Mouse (Mus musculus): ENCODE results near the gene Irgq.
"Not testable (repeated sequence)": the region's sequence is repeated elsewhere in the genome, so short reads cannot be mapped to it uniquely, and the experiment has no call there.

Irgq gene

DNA sequence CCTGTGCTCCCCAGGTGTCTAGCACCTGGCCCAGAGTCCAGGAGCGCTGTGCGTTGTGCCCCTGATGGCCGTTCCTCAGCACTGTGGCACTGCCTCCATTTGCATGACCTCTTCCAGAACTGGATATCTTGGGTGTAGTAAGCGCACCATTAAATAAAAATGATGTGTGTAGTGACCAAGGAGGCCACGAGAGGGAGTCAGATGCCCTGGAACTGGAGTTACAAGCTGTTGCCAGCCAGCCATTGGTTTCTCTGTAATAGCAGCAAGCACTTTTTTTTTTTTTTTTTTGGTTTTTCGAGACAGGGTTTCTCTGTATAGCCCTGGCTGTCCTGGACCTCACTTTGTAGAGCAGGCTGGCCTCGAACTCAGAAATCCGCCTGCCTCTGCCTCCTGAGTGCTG lies 14.2 kb upstream of the Irgq start:
- DNase-seq = peak; percentile 64 to 76

DNA sequence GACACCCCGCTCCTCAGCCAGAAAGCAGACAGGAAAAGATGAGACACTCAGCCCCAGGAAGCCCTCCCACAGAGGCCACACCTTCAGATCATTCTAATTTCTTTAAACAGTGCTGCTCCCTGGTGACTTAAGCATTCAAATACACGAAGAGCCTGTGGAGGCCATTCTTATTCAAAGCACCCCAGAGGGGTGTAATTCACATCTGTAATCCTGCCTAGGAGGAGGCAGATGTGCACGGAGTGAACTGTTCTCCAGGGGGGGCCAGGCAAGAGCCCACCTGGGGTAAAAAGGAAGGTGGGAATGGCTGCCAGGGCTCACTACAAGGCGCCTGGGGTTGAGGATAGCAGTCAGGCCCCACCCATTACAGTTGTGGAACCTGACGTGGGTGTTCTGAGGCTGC lies 13.4 kb upstream of the Irgq start:
- DNase-seq = no peak

DNA sequence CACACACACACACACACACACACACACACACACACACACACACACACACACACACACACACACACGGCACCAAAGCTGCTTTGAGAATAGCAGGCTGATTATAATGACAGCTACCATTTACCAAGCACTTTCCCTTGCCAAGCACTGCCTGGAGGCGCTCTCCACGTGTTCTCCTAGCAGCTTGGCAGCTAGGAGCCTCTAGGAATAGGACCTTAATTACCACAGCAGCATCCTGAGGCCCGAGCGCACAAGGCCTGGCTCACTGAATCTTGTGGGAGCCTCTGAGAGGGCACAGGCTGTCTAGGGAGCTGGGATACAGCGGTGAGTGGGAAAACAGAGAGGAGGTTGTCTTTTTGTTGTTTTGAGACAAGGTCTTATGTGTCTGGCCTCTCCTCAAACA lies 12.8 kb upstream of the Irgq start:
- peak in 1 of 2 experiments; percentile 52 for DNase-seq

DNA sequence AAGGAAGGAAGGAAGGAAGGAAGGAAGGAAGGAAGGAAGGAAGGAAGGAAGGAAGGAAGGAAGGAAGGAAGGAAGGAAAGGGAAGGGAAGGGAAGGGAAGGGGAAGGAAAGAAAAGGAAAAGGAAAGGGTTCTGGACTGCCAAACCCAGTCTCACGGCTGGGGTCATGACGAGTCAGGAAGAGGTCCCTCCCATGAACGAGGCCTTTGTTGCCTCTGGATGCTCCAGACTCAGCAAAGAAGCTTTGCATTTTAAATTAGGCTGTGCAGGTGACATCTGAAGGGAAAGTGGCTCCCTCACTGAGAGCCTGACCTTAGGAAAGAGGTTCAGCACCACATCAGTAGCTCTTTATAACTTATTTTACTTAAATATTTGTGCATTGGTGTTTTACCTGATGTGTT lies 11.4 kb upstream of the Irgq start:
- DNase-seq = no peak

DNA sequence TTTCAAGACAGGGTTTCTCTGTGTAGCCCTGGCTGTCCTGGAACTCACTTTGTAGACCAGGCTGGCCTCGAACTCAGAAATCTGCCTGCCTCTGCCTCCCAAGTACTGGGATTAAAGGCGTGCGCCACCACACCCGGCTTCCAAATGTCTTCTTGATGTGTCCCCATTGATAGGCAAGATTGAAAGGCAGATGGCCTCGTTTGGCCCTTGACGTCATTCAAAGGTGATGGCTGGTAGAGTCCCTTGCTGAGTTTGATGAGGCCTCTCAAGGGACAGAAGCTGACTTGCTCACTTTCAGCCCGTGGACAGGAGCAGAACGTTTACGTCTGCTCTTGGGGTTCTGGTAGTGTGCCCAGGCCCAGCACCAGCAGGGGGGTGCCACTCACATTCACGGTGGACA lies 10.4 kb upstream of the Irgq start:
- not testable (repeated sequence) for DNase-seq

DNA sequence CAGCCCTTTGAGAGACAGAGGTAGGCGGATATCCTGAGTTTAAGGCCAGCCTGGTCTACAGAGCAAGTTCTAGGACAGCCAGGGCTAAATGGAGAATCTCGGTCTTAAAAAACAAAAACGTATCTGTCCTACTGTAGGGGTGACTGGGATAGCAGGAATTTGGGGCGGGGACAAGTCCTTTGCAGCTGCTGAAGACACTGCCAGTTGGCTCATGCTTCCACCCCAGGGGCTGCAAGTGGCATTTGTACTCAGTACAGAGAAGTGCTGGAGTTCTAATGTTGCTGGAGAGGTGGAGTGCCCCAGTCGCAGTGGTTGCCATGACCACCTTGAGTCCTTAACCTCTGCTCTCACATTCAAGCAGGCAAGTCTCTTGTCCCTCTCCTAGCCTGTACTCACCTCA lies 7.7 kb upstream of the Irgq start:
- no peak for DNase-seq

DNA sequence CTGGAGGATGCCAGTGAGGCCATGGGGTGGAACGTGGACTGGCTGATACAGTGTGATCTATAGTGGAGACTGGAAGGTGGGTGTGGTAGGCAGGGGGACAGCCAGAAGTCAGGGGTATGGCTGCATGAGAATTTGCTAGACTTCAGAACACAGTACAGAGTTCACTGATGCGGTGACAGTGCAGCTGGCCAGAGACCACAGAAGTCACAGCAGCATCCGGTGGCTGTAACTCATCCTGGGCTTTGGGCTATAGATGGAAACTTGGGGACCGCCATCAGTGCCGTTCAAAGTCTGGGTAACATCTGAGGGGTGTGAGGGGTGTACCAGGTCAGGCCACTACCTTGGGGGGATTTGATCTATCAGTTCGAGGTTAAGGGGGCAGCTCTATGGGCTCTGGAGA lies 6.8 kb upstream of the Irgq start:
- DNase-seq = no peak

DNA sequence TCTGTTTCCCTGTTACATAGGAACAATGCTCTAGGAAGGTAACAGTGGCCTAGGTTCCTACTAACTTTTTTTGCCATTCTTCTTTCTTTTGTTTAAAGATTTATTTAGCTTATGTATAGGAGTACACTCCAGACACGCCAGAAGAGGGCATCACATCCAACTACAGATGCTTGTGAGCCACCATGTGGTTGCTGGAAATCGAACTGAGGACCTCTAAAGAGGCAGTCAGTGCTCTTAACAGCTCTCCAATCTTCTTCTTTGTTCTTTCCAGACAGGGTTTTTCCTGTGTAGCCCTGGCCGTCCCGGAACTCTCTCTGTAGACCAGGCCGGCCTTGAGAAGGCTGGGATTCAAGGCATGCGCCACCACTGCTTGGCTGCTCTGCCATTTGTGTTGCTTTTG lies 5.5 kb upstream of the Irgq start:
- no peak for DNase-seq

DNA sequence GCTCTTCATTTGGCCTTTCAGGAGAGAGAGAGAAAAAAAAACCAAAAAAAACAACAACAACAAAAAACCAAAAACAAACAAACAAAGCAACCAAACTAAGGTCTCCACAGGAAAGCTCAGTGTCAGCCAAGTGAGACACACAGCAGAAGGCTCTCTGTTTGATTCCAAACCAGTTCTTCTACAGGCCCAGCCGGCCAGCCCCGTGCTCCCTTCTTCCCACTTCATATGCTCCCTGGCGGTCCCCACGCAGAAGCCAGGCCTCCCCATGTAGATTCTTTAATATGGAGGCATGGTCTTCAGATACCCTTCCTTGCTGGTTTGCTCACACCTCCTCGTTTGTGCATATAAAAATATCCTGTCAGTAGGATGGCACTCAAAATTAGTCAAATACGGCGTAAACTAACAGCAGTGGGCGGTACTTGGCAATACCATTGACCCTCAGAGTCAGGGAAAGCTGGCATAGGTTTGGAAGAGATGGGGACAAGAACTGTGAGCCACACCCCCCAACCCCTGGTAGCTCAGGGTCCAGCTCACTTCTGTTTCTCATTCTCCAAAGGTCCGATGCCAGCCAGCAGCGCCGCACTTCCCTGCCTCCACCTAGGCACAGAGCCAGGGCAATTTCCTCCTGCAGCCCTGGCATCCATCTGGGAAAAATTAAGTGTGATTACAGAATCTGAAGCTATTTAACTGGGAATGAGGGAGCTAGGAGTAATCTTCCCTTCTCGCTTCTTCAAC lies 4.6 kb upstream of the Irgq start:
- DNase-seq = peak; percentile 84 to 87

DNA sequence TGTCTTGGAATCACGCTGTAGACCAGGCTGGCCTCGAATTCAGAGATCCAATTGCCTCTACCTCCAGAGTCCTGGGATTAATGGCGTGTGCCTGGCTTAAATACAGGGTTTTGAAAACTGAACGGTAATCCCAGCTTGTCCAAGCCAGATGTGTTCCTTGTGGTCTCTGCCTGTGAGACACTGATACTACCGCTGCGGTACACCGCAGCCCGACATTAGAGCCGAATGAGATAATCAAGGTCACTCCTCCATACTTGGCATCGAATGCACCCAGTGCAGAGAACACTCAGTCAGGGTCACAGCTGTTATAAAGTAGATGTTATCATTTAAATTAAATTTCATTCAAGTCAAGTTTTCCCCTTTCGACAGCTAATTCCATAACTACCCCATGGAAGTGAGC lies 1.6 kb upstream of the Irgq start:
- DNase-seq = no peak

DNA sequence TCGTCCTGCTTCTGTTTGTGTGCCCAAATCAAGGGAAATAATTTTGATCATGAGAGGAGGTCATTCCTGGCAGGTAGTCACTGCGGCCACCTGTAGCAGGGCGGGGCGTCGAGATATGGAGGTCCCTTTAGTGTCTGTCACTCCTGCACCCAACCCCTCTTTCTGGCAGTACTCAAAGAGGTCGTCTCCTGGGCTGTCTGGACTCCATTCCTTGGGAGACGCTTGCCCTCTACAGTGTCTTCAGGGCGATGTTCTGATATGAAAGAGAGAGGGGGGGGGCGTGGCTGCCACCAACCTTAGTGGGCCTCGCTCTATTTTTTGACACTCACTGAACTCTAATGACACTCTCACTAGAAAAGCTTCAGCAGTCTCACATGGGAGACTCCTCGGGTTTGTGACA lies 909 bp upstream of the Irgq start:
- peak; percentile 40 to 47 for DNase-seq

DNA sequence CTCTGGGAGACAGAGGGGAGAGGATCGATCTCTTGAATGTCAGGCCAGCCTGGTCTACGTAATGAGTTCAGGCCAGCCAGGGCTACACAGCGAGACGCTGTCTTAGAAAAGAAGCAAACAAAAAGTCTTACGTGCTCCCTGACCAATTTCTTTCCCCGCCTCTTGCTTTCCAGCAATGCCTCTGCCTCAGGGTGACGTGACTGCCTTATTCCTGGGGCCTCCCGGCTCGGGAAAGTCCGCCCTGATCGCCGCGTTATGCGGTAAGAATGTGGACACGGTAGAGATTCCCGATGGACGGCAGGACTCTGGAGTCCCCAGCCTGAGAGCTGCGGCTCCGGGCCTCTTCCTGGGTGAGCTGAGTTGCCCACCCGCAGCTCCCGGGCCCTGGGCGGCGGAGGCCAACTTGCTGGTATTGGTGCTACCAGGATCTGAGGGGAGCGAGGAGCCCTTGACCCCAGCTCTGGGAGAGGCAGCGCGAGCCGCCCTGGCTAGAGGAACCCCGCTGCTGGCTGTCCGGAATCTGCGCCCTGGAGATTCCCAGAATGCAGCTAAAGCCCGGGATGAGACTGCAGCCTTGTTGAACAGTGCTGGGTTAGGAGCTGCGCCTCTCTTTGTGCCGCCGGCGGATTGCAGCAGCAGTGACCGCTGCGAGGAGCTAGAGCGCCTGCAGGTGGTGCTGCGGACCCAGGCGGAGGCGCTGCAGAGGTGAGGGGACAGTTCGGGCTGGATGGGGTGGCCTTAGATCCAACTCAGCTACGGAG lies 902 bp downstream of the Irgq start:
- peak; percentile 87 to 90 for DNase-seq

DNA sequence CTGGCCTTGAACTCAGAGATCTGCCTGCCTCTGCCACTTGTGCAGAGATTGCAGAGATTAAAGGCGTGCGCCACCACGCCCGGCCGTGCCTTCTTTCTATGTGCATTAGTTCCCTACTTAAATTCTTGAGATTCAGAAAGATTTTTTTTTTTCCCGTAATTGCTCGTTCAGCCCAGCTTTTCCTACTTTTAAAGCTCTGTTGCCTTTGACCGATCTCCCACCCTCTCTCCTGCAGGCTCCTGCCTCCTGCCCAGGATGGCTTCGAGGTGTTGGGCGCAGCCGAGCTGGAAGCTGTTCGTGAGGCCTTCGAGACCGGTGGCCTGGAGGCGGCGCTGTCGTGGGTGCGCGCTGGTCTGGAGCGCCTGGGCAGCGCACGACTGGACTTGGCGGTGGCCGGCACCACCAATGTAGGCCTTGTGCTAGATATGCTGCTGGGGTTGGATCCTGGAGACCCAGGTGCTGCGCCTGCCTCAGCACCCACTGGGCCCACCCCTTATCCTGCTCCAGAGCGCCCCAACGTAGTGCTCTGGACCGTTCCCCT lies 2.6 kb downstream of the Irgq start:
- peak in 1 of 2 experiments; percentile 38 for DNase-seq

DNA sequence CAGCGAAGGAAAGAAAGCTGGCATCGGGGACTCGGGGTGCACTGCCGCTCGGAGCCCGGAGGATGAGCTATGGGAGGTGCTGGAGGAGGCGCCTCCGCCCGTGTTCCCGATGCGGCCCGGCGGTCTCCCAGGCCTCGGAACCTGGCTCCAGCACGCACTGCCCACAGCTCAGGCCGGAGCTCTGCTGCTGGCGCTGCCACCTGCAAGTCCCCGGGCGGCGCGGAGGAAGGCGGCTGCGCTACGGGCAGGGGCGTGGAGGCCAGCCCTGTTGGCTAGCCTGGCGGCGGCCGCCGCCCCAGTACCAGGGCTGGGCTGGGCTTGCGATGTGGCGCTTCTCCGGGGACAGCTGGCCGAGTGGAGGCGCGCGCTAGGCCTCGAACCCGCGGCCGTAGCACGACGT lies 3.3 kb downstream of the Irgq start:
- DNase-seq = peak in 1 of 2 experiments; percentile 35

DNA sequence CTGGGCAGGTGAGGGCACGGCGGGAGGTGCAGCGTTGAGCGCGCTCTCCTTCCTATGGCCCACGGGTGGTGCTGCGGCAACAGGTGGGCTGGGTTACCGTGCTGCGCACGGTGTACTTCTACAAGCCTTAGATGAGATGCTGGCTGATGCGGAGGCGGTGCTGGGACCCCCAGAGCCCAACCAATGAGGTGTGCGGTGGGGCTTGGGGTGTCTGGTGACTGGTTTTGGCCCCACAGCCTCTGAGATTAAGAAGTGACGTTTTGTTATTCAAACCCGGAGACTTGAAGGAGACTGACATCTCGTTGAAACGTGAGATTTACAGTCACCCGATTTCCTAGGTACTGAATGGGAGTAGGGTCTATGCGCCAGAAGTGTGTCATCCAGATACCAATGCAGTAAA lies 3.8 kb downstream of the Irgq start:
- peak in 1 of 2 experiments; percentile 37 for DNase-seq

DNA sequence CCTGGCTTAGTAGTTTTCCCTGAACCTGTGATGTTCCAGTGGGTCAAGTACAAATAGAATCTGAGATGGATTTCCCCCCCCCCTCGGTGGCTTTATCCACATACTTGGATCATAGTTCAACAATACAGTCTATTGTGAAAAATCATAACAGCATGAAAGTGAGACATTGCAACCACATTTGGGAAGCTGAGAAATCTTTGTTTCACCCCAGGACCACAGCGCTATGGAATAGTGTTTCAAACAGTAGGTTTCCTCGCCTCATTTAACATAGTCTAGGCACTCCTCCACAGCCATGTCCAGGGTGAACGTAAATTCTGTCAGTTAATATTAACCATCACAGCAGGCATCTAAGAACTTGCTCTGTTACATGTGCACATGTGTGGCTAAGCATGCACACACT lies 6.6 kb downstream of the Irgq start:
- DNase-seq = no peak

DNA sequence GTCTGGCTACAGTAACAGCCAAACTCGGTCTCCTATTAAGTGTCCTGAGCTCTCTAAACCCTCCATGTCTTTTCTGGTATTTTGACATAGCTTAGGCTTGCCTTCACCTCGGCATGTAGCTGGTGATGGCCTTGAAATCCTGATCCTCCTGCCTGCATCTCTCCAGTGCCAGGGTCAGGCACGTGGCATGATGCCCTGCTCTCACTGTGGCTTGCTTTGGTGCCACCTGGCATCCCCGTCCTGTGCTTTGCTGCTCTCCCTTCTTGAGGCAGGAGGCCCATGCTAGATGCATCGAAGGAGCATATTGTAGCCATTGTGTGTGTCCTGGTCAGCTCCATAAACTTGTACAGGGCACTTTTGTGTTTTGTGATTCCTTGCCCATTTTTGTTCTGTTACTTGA lies 7.1 kb downstream of the Irgq start:
- peak; percentile 86 to 87 for DNase-seq

DNA sequence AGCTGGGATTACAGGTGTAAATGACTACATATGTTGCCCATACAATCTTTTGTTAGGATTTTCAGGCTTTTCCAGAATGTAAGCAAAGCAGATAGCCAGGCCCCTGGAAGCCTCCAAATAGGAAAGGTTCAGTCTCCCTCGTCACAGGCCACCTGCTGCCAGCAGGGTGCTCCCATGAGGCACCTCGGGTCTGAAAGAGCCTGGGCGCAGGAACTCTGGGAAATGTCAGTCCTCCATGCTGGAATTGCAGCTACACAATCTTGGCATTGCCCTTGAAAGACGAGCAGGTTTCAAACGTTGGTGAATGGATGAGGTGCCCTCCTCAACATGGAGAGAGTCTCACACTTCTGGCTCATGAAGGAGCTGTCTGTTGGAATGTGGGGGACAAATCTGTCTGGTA lies 7.7 kb downstream of the Irgq start:
- DNase-seq = peak in 1 of 2 experiments; percentile 53

DNA sequence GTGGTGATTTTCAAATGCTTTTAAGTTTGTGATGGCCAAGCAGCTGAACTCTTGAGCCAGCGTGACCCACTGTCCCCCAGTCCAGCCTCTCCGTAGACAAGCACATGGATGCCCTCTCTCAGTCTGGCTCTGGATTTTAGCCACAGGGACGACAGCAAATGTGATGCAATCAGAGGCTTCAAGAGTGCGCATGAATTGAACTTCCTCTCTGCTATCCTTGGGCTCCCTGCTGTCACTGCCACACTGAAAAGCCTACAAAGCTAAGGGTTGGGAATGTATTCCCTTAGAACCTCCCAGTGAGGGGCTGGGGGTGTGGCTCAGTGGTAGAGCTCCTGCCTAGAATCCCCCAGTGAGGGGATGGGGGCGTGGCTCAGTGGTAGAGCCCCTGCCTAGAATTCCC lies 8.2 kb downstream of the Irgq start:
- DNase-seq = no peak

DNA sequence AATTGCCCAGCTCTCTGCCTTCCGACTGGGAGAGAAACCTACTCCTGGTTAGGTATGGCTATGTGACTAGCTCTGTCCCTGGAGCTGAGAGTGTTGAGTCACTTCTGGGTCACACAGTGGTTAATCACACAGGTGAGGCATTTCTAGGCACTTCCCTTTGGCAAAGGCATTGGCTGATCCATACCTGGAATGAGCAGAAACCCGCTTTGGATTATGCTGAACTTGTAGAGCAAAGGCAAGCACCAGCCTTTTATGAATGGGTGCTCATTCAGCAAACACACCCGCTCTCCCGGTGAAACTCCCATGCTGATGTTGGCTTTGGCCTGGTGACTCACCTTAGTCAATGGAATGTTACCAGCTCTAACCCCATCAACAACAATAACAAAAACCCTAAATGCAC lies 9.2 kb downstream of the Irgq start:
- no peak for DNase-seq

DNA sequence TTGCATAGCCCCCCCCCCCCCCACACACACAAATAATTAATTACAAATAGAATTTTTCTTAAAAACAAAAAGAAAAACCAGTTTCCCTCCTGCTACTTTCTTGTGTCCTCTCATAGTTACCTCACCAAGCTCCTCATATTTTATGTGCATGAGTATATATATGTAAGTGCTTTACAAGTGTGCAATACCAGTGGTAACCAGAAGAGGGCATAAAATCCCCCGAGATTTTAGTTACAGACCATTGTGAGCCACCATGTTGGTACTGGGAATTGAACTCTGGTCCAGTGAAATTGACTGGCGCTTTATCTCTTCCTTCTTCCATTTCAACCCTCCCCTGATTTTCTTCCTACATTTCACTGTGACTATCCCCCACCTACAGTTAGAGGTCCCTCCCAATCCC lies 14.0 kb downstream of the Irgq start:
- DNase-seq = no peak

DNA sequence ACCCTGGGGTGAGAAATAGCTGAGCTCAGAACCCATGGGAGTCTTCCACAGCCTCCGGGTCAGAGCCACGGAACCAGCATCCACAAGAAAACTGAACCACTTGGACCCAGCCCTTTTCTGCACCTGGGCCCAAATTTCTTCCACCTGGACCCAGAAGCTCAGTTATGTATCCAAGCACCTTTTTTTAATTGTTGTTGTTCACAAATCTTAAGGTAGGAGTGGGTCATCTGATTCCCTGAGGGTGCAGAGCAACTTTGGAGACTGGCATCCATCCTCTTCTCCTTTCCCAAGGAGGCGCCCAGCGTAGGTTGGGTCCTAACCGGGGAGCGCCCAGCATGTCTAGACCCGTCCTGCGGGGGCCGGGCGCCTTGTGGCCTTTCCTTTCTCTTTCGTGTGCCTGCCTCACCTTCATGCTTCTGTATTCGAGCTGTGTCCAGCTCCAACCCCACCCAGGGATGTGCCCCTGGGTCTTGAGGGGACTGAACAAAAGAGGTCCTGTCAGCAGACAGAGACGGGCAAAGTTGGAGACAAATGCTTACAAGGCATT lies 15.7 kb downstream of the Irgq start, which contains the start of the genes Pinlyp and Xrcc1:
Gene Pinlyp, minus strand, starts transcription at position 51 of the 547 bp plus-strand sequence.
Gene Xrcc1, plus strand, starts transcription at position 222 of the 547 bp plus-strand sequence.
- DNase-seq = peak in 1 of 2 experiments; percentile 33

DNA sequence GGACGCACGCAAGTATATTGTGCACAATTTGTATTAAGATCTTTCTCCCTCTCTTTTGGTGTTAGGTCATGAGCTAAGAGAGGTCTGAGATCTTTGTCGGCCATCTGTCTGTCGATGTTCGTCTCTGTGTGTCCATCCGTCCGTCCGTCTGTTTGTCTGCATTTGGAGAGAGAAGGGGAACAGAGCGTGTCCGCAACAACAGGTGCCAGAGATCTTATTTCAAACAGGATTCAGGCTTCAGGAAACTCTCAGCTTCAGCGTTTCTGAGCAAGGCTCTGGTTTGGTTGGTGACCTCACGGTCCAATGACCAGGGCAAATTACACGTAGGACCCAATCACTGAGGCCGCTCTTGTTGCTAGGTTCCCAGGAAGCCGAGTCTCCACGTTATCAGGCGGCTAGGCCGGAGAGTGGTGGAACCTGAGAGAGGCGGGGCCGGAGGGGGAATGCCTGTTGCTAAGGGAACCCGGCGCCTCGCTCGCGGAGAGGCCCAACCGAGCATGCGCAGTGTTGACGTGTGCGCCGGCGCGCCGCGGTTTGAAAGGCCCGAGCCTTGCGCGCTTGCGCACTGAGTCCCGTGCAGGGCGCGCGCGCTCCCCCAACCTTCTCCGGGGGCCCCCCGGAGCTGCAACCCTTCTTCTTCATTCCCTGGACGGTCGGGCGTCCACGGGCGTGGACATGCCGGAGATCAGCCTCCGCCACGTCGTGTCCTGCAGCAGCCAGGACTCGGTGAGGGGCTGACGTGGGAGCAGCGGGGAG lies 16.3 kb downstream of the Irgq start:
- peak; percentile 99 to 100 for DNase-seq

Data from cerebellum, postnatal 10 days (tissue).